Mouse (Mus musculus) heart, embryonic 12.5 days (tissue): ENCODE data around the gene Lamtor3. TPM values are rescaled to one million over a fixed set of nuclear protein-coding genes. Genes with fewer than 3 reads are reported as not detected.
"Not testable (repeated sequence)": the region's sequence is repeated elsewhere in the genome, so short reads cannot be mapped to it uniquely, and the experiment has no call there.

Source experiments
- ATAC-seq: fragments of 200-750 bp; cut with Nextera tagmentation; 2 replicates; pipeline ENCODE4 v1.8.0; 2017; ENCODE audit warnings: moderate TSS enrichment, moderate library complexity; ENCODE audit not compliant: insufficient number of reproducible peaks, low FRiP score
- H3K27ac ChIP-seq: fragments of 300-500 bp; sonication (generic); 2 replicates; pipeline ENCODE4 v1.5.1; 2016; ENCODE audit warnings: mild to moderate bottlenecking, moderate library complexity; ENCODE audit not compliant: poor library complexity, severe bottlenecking
- H3K27me3 ChIP-seq: fragments of 300-500 bp; sonication (generic); replicated peaks from 2 replicates; pipeline ENCODE4 v1.6.1; 2016; ENCODE audit warnings: mild to moderate bottlenecking, moderate library complexity
- H3K36me3 ChIP-seq: fragments of 300-500 bp; sonication (generic); 2 replicates; pipeline ENCODE4 v1.6.1; 2016; ENCODE audit warnings: mild to moderate bottlenecking, moderate library complexity
- H3K4me1 ChIP-seq: fragments of 300-500 bp; sonication (generic); replicated peaks from 2 replicates; pipeline ENCODE4 v1.6.1; 2016; ENCODE audit warnings: mild to moderate bottlenecking
- H3K4me2 ChIP-seq: fragments of 300-500 bp; sonication (generic); 2 replicates; pipeline ENCODE4 v1.6.1; 2016; ENCODE audit warnings: mild to moderate bottlenecking, moderate library complexity
- H3K4me3 ChIP-seq: fragments of 300-500 bp; sonication (generic); 2 replicates; pipeline ENCODE4 v1.5.1; 2016; ENCODE audit warnings: mild to moderate bottlenecking
- H3K9ac ChIP-seq: fragments of 300-500 bp; sonication (generic); 2 replicates; pipeline ENCODE4 v1.6.1; 2016; ENCODE audit warnings: mild to moderate bottlenecking, moderate library complexity
- H3K9me3 ChIP-seq: fragments of 300-500 bp; sonication (generic); replicated peaks from 2 replicates; pipeline ENCODE4 v1.6.1; 2016; ENCODE audit warnings: mild to moderate bottlenecking, moderate library complexity
- WGBS: fragments of 180-500 bp; shearing (Covaris S2); methylation state at CpG from one replicate; pipeline ENCODE4 v1.1.7; 2016; 5-methylcytosine and 5-hydroxymethylcytosine counted together
- polyA plus RNA-seq: library from polyadenylated mRNA; unstranded; fragments of >200 nt; fragmentation: Nextera tagmentation; extraction: Ambion mirVana; gene quantifications from 2 replicates; pipeline ENCODE4 v1.2.1, GENCODE M21; 2016

The Lamtor3 gene
- polyA plus RNA-seq, 1 experiment from 2014 or later = 86.3 TPM

DNA sequence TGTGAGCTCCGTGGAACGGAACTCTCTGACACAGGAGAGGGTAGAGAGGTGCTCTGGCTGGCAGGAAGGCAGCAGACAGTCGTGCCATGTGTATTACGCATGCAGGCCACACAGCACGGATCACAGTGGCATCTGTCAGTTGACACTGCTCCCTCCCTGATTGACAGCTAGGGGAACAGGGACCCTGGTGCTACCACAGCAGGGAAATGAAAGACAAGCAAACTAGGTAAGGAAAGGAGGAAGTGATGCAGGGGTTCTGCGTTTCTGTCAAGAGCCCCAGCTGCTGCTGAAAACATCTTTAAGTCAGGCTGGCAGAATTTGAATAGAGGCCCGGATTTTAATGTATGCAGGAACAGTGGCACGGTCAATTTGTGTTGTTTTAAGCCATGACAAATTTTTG is 45.2 kb downstream of the Lamtor3 start:
- H3K27ac ChIP-seq = no peak overlapping the region
- WGBS = 68% methylated on average over 8 of the region's 8 CpGs
- ATAC-seq = no peak

DNA sequence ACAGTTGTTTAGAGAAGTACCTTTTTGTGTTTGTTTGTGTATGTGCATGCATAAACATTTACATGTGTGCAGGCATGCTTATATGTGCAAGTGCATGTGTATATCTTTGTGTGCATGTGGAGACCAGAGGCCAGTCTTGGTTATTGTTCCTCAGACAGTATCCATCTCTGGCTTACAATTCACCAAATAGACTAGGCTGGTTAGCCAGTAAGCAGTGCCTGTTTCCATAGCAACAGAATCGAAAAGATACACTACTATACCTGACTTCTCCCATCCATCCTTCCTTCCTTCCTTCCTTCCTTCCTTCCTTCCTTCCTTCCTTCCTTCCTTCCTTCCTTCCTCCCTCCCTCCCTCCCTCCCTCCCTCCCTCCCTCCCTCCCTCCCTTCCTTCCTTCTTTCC is 45.7 kb downstream of the Lamtor3 start:
- H3K27me3 ChIP-seq, ATAC-seq, H3K9me3 ChIP-seq, H3K4me2 ChIP-seq, H3K36me3 ChIP-seq, H3K9ac ChIP-seq, H3K27ac ChIP-seq, H3K4me3 ChIP-seq: not testable (repeated sequence)
- H3K4me1 ChIP-seq = peaks cover 29% of the 10 kb centered on the region
- 59% methylated on average over 1 of the region's 1 CpGs for WGBS

More for the DNA sequence above, 45.2 kb downstream of the Lamtor3 start:
- H3K36me3 ChIP-seq = peaks cover 10% of the 10 kb centered on the region; the same call in 1 of the 2 replicates
- H3K4me2 ChIP-seq = no peak overlapping the region
- H3K9ac ChIP-seq = no peak overlapping the region
- H3K27me3 ChIP-seq = no peaks in the 10 kb centered on the region
- no peak overlapping the region for H3K4me3 ChIP-seq
- peaks cover 25% of the 10 kb centered on the region for H3K4me1 ChIP-seq
- H3K9me3 ChIP-seq = no peaks in the 10 kb centered on the region

DNA sequence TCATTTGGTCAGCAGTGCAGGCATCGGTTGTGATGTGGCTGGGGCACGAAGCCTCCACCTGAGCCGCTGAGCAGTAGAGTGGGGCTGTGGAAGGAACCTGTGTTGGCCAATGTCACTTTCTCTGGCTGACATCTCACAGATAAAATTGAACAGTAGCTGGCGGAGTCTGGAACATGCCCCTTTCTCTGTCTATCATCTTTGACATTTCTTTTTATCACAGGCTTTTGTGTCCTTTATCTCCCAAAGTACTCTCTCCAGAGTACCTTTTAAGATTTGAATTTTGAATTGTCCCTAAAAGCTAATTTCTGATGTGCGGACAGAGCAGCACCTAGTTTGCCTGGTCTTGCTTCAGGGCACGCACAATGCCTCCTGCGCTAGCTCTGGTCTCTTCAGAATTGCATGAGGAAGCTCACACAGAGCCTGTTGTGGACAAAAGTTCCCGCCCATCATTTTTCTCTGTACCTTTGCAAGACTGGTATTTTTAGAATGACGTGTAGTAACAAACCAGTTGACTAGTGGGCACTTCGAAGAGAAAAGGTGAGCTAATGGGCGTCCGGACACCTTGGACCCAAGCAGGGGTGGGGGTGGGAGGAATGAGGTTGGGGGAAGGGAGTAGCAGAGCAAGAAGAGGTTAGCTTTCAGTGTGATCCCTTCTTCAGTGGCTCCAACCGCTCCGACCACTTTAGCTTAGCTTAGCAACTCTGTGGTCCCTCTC is 50.0 kb downstream of the Lamtor3 start:
- Histone ChIP-seq H3K27me3 (no peaks in the 10 kb centered on the region), H3K27ac (peak overlapping the region; percentile 87), H3K36me3 (0 out of 2 replicates have a peak, but pooled peaks cover 4% of the 10 kb centered on the region), H3K4me1 (peaks cover 40% of the 10 kb centered on the region), H3K4me2 (peak overlapping the region; percentile 56), H3K4me3 (0 out of 2 replicates have a peak overlapping the region, but pooled peaks have one; percentile 13), H3K9me3 (no peaks in the 10 kb centered on the region), H3K9ac (no peak overlapping the region)
- no peak for ATAC-seq
- WGBS = 49% methylated on average over 14 of the region's 14 CpGs

DNA sequence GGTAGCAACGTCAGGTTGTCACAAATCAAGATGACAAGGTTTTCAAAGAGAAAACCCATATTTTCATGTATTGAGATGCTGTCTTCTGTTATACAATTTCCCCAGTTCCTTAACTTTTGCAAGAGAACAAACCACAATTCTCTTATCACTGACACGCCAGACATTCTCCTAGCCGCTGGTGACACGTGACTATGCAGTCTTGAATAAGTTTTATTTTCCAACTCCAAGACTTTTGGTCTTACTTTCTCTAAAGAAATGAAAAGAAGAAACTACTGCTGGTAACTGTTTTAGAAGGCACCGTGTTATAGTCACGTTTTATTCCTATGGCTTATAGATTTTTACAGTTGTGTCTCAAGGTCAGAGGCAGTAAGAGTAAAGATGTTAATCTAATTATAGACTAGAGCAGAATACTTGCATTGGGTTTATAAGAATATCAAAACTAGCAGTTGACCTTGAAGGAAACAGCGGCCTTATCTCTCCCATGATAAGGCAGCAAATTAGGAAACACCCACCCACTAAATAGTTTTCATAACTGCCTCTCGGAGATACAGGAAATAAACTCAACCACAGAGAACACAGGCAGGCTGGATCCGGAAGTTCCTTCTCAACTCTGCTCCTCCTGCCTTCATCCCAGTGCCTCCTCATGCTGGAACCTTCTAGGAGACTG is 50.6 kb downstream of the Lamtor3 start:
- H3K27me3 ChIP-seq = no peaks in the 10 kb centered on the region
- no peak overlapping the region for H3K9ac ChIP-seq
- H3K36me3 ChIP-seq = 0 out of 2 replicates have a peak, but pooled peaks cover 4% of the 10 kb centered on the region
- H3K4me2 ChIP-seq = peak overlapping the region; percentile 56
- H3K9me3 ChIP-seq = no peaks in the 10 kb centered on the region
- 0 out of 2 replicates have a peak overlapping the region, but pooled peaks have one; percentile 13 for H3K4me3 ChIP-seq
- H3K4me1 ChIP-seq = peaks cover 37% of the 10 kb centered on the region
- WGBS = 24% methylated on average over 9 of the region's 9 CpGs
- ATAC-seq = peak; percentile 50; the same call in 1 of the 2 replicates
- H3K27ac ChIP-seq = peak overlapping the region; percentile 87

DNA sequence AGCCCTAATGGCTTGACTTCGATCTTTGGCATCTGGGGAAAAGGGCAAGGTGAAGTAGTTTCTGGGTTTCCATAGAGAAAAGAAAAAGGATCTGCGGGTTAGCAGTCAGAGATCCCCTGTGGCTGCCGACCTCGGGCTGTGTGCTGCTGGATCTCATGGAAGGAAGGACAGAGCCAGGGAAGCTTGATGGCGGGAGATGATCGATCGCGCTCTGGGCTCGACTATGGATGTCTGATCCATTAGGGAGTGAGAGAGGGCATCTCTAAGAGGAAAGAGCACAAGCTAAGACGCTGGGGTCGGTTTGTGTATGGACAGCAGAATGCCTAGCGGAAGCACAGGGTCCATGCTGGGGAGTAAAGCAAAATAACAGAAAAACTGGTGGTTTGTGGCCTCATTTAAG is 51.6 kb downstream of the Lamtor3 start:
- Histone ChIP-seq H3K4me2 (peak overlapping the region; percentile 44), H3K4me3 (no peak overlapping the region), H3K27ac (peak overlapping the region; percentile 40; the same call in 1 of the 2 replicates), H3K9ac (no peak overlapping the region), H3K9me3 (no peaks in the 10 kb centered on the region), H3K36me3 (0 out of 2 replicates have a peak, but pooled peaks cover 4% of the 10 kb centered on the region), H3K4me1 (peaks cover 37% of the 10 kb centered on the region), H3K27me3 (no peaks in the 10 kb centered on the region)
- WGBS = 46% methylated on average over 12 of the region's 12 CpGs
- ATAC-seq = no peak

DNA sequence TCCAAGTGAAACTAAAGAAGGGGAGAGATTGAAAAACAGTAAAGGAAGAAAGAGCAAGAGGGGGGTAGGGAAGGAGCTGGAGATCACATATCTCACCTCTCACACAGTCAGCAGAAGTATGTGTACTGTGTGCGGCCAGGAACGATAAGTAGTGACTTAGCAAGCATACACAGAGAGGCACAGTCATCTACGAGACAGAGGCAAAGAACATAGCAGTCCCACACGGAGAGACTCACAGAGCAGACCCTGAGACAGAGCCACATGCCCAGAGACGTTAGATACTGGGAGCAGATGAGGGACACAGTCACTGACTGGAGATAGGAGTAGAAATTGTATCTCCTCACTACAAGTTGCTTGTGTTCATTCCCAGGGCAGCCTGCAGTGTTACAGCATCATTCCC is 53.9 kb downstream of the Lamtor3 start:
- Histone ChIP-seq H3K9ac (no peak overlapping the region), H3K4me1 (peaks cover 37% of the 10 kb centered on the region), H3K9me3 (no peaks in the 10 kb centered on the region), H3K4me2 (no peak overlapping the region), H3K27ac (0 out of 2 replicates have a peak overlapping the region, but pooled peaks have one; percentile 9), H3K36me3 (0 out of 2 replicates have a peak, but pooled peaks cover 8% of the 10 kb centered on the region), H3K4me3 (no peak overlapping the region), H3K27me3 (no peaks in the 10 kb centered on the region)
- WGBS = 51% methylated on average over 5 of the region's 5 CpGs
- peak; percentile 89 for ATAC-seq

DNA sequence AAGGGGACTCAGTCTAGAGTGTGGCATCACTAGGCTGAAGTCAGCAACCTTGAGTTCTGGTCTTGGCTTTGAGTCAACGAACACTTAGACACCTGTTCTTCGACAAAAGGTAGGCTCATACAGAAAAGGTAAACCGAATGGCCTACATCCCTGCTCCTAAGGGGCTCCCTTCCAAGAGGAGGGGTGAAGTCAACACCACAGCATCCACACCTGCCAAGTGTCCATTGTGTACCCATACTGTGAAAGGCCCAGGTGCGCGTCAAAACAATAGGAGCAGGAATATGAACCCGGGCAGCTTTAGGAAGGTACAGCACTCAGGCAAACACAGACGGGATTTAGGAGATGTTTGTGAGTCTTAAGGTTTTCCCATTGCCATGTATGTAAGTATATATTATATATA is 54.7 kb downstream of the Lamtor3 start:
- 93% methylated on average over 7 of the region's 7 CpGs for WGBS
- H3K4me3 ChIP-seq = no peak overlapping the region
- H3K4me1 ChIP-seq = peaks cover 36% of the 10 kb centered on the region
- H3K27ac ChIP-seq = no peak overlapping the region
- no peak for ATAC-seq
- 0 out of 2 replicates have a peak, but pooled peaks cover 8% of the 10 kb centered on the region for H3K36me3 ChIP-seq
- H3K9me3 ChIP-seq = no peaks in the 10 kb centered on the region
- no peaks in the 10 kb centered on the region for H3K27me3 ChIP-seq
- no peak overlapping the region for H3K9ac ChIP-seq
- H3K4me2 ChIP-seq = no peak overlapping the region

DNA sequence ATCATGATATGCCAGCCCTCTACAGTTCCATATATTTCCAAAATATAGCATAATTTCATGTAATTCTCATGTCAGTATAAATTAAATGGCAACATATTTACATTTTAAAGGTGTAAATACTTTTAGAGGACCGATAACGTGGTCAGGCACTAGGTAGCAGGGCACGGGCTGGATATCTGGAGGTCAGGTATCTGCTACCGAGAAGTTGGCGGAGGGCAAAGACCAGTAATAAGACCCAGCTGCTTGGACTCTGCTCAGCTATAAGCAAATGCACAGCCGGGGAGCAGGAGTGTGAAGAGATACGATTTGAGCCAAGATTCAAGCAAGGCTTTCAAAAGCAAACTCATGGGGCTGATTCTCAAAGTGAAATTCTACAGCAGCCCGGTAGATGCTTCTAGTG is 56.0 kb downstream of the Lamtor3 start:
- Histone ChIP-seq H3K36me3 (0 out of 2 replicates have a peak, but pooled peaks cover 8% of the 10 kb centered on the region), H3K4me2 (no peak overlapping the region), H3K27ac (no peak overlapping the region), H3K4me3 (no peak overlapping the region), H3K9me3 (no peaks in the 10 kb centered on the region), H3K27me3 (no peaks in the 10 kb centered on the region), H3K4me1 (peaks cover 24% of the 10 kb centered on the region), H3K9ac (no peak overlapping the region)
- 73% methylated on average over 8 of the region's 8 CpGs for WGBS
- ATAC-seq = no peak

DNA sequence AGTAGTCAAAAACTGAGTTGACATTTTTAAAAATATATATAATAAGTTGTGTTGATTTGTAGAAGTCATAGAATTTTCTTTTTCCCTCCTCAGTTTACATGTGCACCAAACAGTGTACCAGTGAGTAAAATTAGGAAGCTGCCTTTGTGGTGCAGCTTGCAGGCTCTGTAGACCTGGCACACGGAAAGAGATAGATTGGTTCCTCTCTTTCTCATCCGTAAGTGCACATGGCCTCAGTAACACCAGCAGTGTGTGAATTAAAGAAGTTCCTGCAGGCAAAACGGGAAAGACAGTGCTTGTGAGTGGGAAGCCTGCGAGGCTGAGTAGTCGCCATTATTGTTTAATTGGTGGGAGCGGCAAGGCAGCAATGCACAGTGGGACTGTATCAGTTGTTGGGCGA is 57.1 kb downstream of the Lamtor3 start:
- 85% methylated on average over 7 of the region's 7 CpGs for WGBS
- no peak overlapping the region for H3K4me2 ChIP-seq
- ATAC-seq = no peak
- H3K9ac ChIP-seq = no peak overlapping the region
- no peak overlapping the region for H3K4me3 ChIP-seq
- no peaks in the 10 kb centered on the region for H3K27me3 ChIP-seq
- no peaks in the 10 kb centered on the region for H3K9me3 ChIP-seq
- H3K36me3 ChIP-seq = 0 out of 2 replicates have a peak, but pooled peaks cover 8% of the 10 kb centered on the region
- no peak overlapping the region for H3K27ac ChIP-seq
- peaks cover 22% of the 10 kb centered on the region for H3K4me1 ChIP-seq

DNA sequence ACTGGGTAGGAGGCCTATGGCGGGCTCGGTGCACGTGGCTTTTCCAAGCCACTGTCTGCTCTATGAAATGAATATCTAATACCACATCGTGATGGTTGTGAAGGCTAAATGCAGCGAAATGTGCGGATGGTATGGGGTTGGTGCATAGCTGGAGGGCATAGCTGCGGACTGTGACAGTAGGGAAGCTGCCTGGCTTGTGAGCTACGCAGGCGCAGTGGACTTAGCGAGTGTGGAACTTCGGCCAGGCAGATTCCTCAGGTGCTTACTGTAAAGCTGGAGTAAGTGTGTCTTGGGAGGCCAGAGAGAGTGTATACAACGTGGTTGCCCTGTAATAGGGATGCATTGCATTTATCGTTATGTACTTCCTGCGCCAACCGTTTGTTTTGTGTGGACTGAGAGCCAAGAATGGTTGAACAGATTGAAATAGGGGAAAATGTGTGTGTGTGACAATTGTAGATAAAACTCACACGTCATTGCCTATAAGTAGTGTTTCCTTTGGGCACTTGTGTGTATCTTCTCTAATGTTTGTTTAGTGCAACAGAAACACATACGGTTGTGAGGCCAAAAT is 57.6 kb downstream of the Lamtor3 start:
- Histone ChIP-seq H3K36me3 (0 out of 2 replicates have a peak, but pooled peaks cover 8% of the 10 kb centered on the region), H3K9ac (no peak overlapping the region), H3K4me1 (peaks cover 24% of the 10 kb centered on the region), H3K9me3 (no peaks in the 10 kb centered on the region), H3K27me3 (no peaks in the 10 kb centered on the region), H3K27ac (no peak overlapping the region), H3K4me2 (no peak overlapping the region), H3K4me3 (no peak overlapping the region)
- 86% methylated on average over 17 of the region's 17 CpGs for WGBS
- no peak for ATAC-seq
